In genomic region chr5:149634409-149635035, GRCm38 (mm10) we compare ENCODE assay signal across 8 mouse cellular contexts. TPM values are rescaled to one million over a fixed set of nuclear protein-coding genes. Genes with fewer than 3 reads are reported as not detected.
A peak's percentile ranks its signal among the peaks of the same experiment; 100 is the strongest.
DNase-seq lines count a peak whose midpoint lies in the region; ATAC-seq lines count a peak whose summit lies in the region.

No protein-coding gene starts in this region.

- peaks cover 13% of the 10 kb centered on the region for H3K4me1 ChIP-seq in heart, embryonic 16.5 days (ENCODE audit: control insufficient read depth, insufficient read depth, low read length)
- H3K4me1 ChIP-seq in hindbrain, embryonic 13.5 days (replicated peaks): peaks cover 22% of the 10 kb centered on the region
- peaks cover 15% of the 10 kb centered on the region for H3K4me1 ChIP-seq in midbrain, embryonic 14.5 days (ENCODE audit: control insufficient read depth, insufficient read depth, low read length)

- WGBS in heart, embryonic 16.5 days: 65% methylated on average over 11 of the region's 11 CpGs
- 80% methylated on average over 11 of the region's 11 CpGs for WGBS in hindbrain, embryonic 13.5 days
- WGBS in midbrain, embryonic 14.5 days: 75% methylated on average over 11 of the region's 11 CpGs

- no peak for DNase-seq in heart, postnatal 25 days (ENCODE audit: low spot score)
- peak; percentile 29 for DNase-seq in Muller cell, postnatal 12 days (ENCODE audit: inconsistent ontology term)
- no peak for DNase-seq in midbrain, embryonic 14.5 days
- DNase-seq in spleen, postnatal 4 days (ENCODE audit: low spot score in 2 of 2): no peak
- no peak for DNase-seq in layer of hippocampus, postnatal 36 days

- H3K27ac ChIP-seq in heart, embryonic 16.5 days (ENCODE audit: low read length): no peak overlapping the region
- no peak overlapping the region for H3K27ac ChIP-seq in hindbrain, embryonic 13.5 days
- H3K27ac ChIP-seq in midbrain, embryonic 14.5 days (replicated peaks; ENCODE audit: low read depth, low read length): no peak overlapping the region

- H3K4me3 ChIP-seq in heart, embryonic 16.5 days (ENCODE audit: low read length): peak overlapping the region; percentile 81
- H3K4me3 ChIP-seq in hindbrain, embryonic 13.5 days: peak overlapping the region; percentile 74
- peak overlapping the region; percentile 70 for H3K4me3 ChIP-seq in midbrain, embryonic 14.5 days (replicated peaks; ENCODE audit: low read depth, low read length)

- H3K9ac ChIP-seq in heart, embryonic 16.5 days (ENCODE audit: low read length): peak overlapping the region; percentile 80
- peak overlapping the region; percentile 84 for H3K9ac ChIP-seq in hindbrain, embryonic 13.5 days
- peak overlapping the region; percentile 67 for H3K9ac ChIP-seq in midbrain, embryonic 14.5 days (replicated peaks; ENCODE audit: low read length)

- no peak for ATAC-seq in heart, embryonic 16.5 days (replicated peaks; ENCODE audit: extremely low read depth, insufficient read depth, low FRiP score)
- no peak for ATAC-seq in hindbrain, embryonic 13.5 days (ENCODE audit: low FRiP score)
- no peak for ATAC-seq in midbrain, embryonic 14.5 days (ENCODE audit: low FRiP score, low TSS enrichment)
- no peak for ATAC-seq in megakaryocyte-erythroid progenitor cell, adult 5-6 weeks (replicated peaks; ENCODE audit: low FRiP score, low TSS enrichment, poor library complexity, severe bottlenecking)

- peak overlapping the region; percentile 90 for H3K4me2 ChIP-seq in heart, embryonic 16.5 days (ENCODE audit: low read depth, low read length)
- H3K4me2 ChIP-seq in hindbrain, embryonic 13.5 days: peak overlapping the region; percentile 81
- peak overlapping the region; percentile 94 for H3K4me2 ChIP-seq in midbrain, embryonic 14.5 days (ENCODE audit: low read length)

- intact Hi-C loops in heart, postnatal 25 days (cut with DNase I): loop anchor here (2.0 kb wide), 1 partner anchor 44 kb away; the partner anchor contains the start of gene B3glct

- no peaks in the 10 kb centered on the region for H3K27me3 ChIP-seq in heart, embryonic 16.5 days (ENCODE audit: control insufficient read depth, insufficient read depth, low read length)
- no peaks in the 10 kb centered on the region for H3K27me3 ChIP-seq in hindbrain, embryonic 13.5 days
- no peaks in the 10 kb centered on the region for H3K27me3 ChIP-seq in midbrain, embryonic 14.5 days (ENCODE audit: control insufficient read depth, insufficient read depth, low read length)

- H3K36me3 ChIP-seq in heart, embryonic 16.5 days (ENCODE audit: control insufficient read depth, insufficient read depth): peaks cover 17% of the 10 kb centered on the region
- peaks cover 36% of the 10 kb centered on the region for H3K36me3 ChIP-seq in hindbrain, embryonic 13.5 days
- peaks cover 34% of the 10 kb centered on the region for H3K36me3 ChIP-seq in midbrain, embryonic 14.5 days (ENCODE audit: control insufficient read depth, insufficient read depth, low read length)

- H3K9me3 ChIP-seq in heart, embryonic 16.5 days (replicated peaks; ENCODE audit: control insufficient read depth, low read length): no peaks in the 10 kb centered on the region
- H3K9me3 ChIP-seq in hindbrain, embryonic 13.5 days: no peaks in the 10 kb centered on the region
- no peaks in the 10 kb centered on the region for H3K9me3 ChIP-seq in midbrain, embryonic 14.5 days (ENCODE audit: control insufficient read depth, low read length)

RNA-seq across cellular contexts. Expression of gene Hsph1, which starts 1.7 kb away (rescaled TPM):
- polyA plus RNA-seq in heart, embryonic 16.5 days (2015; fragmentation: Nextera tagmentation; extraction: Ambion mirVana): 27.7 and 29.1 TPM in 2 replicates
- 10 to 100 TPM; 38.2 to 62.1 TPM for total RNA-seq in heart, postnatal 25 days (2021)
- polyA plus RNA-seq in hindbrain, embryonic 13.5 days (2015; fragmentation: Nextera tagmentation; extraction: Ambion mirVana): 83.7 and 92.0 TPM in 2 replicates
- 59.8 and 104 TPM in 2 replicates for polyA plus RNA-seq in midbrain, embryonic 14.5 days (2014; fragmentation: Nextera tagmentation; extraction: Ambion mirVana)
- 136 and 180 TPM in 2 replicates for total RNA-seq in megakaryocyte-erythroid progenitor cell, adult 5-6 weeks (2014; fragmentation: Nextera tagmentation)
- total RNA-seq in megakaryocyte-erythroid progenitor cell, adult 5-6 weeks (2017): 91.7 and 104 TPM in 2 replicates
- total RNA-seq in layer of hippocampus, postnatal 36 days (2021): 100 to 1,000 TPM; 397 to 414 TPM

RNA-seq across cellular contexts. Expression of gene B3glct, which starts 43.5 kb away (rescaled TPM):
- polyA plus RNA-seq in heart, embryonic 16.5 days (2015; fragmentation: Nextera tagmentation; extraction: Ambion mirVana): 7.3 and 7.4 TPM in 2 replicates
- 1 to 10 TPM; 4.6 to 5.7 TPM for total RNA-seq in heart, postnatal 25 days (2021)
- 10.7 and 12.2 TPM in 2 replicates for polyA plus RNA-seq in hindbrain, embryonic 13.5 days (2015; fragmentation: Nextera tagmentation; extraction: Ambion mirVana)
- 18.2 and 19.0 TPM in 2 replicates for polyA plus RNA-seq in midbrain, embryonic 14.5 days (2014; fragmentation: Nextera tagmentation; extraction: Ambion mirVana)
- 24.9 and 33.7 TPM in 2 replicates for total RNA-seq in megakaryocyte-erythroid progenitor cell, adult 5-6 weeks (2014; fragmentation: Nextera tagmentation)
- total RNA-seq in megakaryocyte-erythroid progenitor cell, adult 5-6 weeks (2017): 13.9 and 29.8 TPM in 2 replicates
- total RNA-seq in layer of hippocampus, postnatal 36 days (2021): 10 to 100 TPM; 11.6 to 11.8 TPM
